Mouse (Mus musculus) erythroblast, adult 5-6 weeks (primary cell): ENCODE measurements around the gene Farsb. TPM values are rescaled to one million over a fixed set of nuclear protein-coding genes. Genes with fewer than 3 reads are reported as not detected.
"Not testable (repeated sequence)": the region's sequence is repeated elsewhere in the genome, so short reads cannot be mapped to it uniquely, and the experiment has no call there.

ENCODE experiments used
- ATAC-seq: replicated peaks from 2 replicates; pipeline ENCODE4 v1.8.0; 2016; ENCODE audit warnings: moderate number of reproducible peaks, mild to moderate bottlenecking, moderate TSS enrichment, inconsistent platforms; ENCODE audit not compliant: poor library complexity, low FRiP score, severe bottlenecking
- total RNA-seq, 2 experiments: library from RNA; stranded (forward) in 1 of 2; stranded (reverse) in 1 of 2; fragments of 150-400 nt in 1 of 2; fragments of 200-764, 138-1000 nt in 1 of 2; gene quantifications; 2 replicates each; pipeline versions ENCODE4 v1.2.3 to v1.2.4; 2015 to 2017; ENCODE audit warnings: low replicate concordance in 2 of 2

Farsb gene
- total RNA-seq (2015; ENCODE audit: low replicate concordance) (20.1 and 28.8 TPM in 2 replicates), total RNA-seq (2017; ENCODE audit: low replicate concordance) (14.1 and 16.3 TPM in 2 replicates)

- peak; percentile 98 for ATAC-seq
Measured at GRCm38 (mm10) chr1:78488752-78489492, at the start of gene Farsb. Farsb (minus strand) TSS chr1:78488897.

GRCm38 (mm10) chr1:78538396-78538795, 49.7 kb upstream of the Farsb start:
- no peak for ATAC-seq

GRCm38 (mm10) chr1:78537494-78538010, 48.9 kb upstream of the Farsb start:
- no peak for ATAC-seq

- ATAC-seq = no peak
Measured at GRCm38 (mm10) chr1:78536310-78537164, 47.8 kb upstream of the Farsb start.

GRCm38 (mm10) chr1:78534428-78535150, 45.9 kb upstream of the Farsb start:
- no peak for ATAC-seq

- no peak for ATAC-seq
Measured at GRCm38 (mm10) chr1:78532184-78532800, 43.6 kb upstream of the Farsb start.

- no peak for ATAC-seq
Measured at GRCm38 (mm10) chr1:78530500-78531215, 42.0 kb upstream of the Farsb start.

GRCm38 (mm10) chr1:78529011-78529410, 40.3 kb upstream of the Farsb start:
- ATAC-seq = no peak

- ATAC-seq = no peak
Measured at GRCm38 (mm10) chr1:78528356-78528755, 39.7 kb upstream of the Farsb start.

GRCm38 (mm10) chr1:78525189-78525886, 36.6 kb upstream of the Farsb start:
- ATAC-seq = no peak

GRCm38 (mm10) chr1:78518907-78519306, 30.2 kb upstream of the Farsb start:
- ATAC-seq = no peak

GRCm38 (mm10) chr1:78512756-78513155, 24.1 kb upstream of the Farsb start:
- ATAC-seq = no peak

- no peak for ATAC-seq
Measured at GRCm38 (mm10) chr1:78511621-78512160, 23.0 kb upstream of the Farsb start, which contains the start of gene BC035947. BC035947 (minus strand) TSS chr1:78512158.

GRCm38 (mm10) chr1:78510862-78511261, 22.2 kb upstream of the Farsb start, which contains the start of gene Mogat1:
Mogat1 (plus strand) TSS chr1:78510991.
- no peak for ATAC-seq

- no peak for ATAC-seq
Measured at GRCm38 (mm10) chr1:78507137-78507536, 18.4 kb upstream of the Farsb start.

- no peak for ATAC-seq
Measured at GRCm38 (mm10) chr1:78502527-78502926, 13.8 kb upstream of the Farsb start.

GRCm38 (mm10) chr1:78501856-78502255, 13.2 kb upstream of the Farsb start:
- not testable (repeated sequence) for ATAC-seq

- no peak for ATAC-seq
Measured at GRCm38 (mm10) chr1:78501036-78501435, 12.3 kb upstream of the Farsb start.
